In genomic region chr12:111237611-111238188, GRCm38 (mm10) we compare ENCODE assay signal across 27 mouse cellular contexts. TPM values are rescaled to one million over a fixed set of nuclear protein-coding genes. Genes with fewer than 3 reads are reported as not detected.
DNase-seq lines count a peak whose midpoint lies in the region; ATAC-seq and TF ChIP-seq lines count a peak whose summit lies in the region.
"Had no signal": no experiment of that assay in that cellular context is flagged by ENCODE, and none has a peak within 500 bp of the region (broad histone marks: within the 10 kb centered on the region; RNA-seq: fewer than 3 reads in every experiment).

No protein-coding gene starts in this region.

- H3K4me1 ChIP-seq in embryonic facial prominence, embryonic 12.5 days, result no peaks in the 10 kb centered on the region
- peaks cover 15% of the 10 kb centered on the region for H3K4me1 ChIP-seq in embryonic facial prominence, embryonic 10.5 days
- peaks cover 63% of the 10 kb centered on the region for H3K4me1 ChIP-seq in E14TG2a.4 (replicated peaks; ENCODE audit: low read depth, low read length)
- H3K4me1 ChIP-seq: hindbrain, embryonic 15.5 days; intestine, embryonic 15.5 days had no signal

- no peak overlapping the region for H3K4me3 ChIP-seq in embryonic facial prominence, embryonic 12.5 days
- H3K4me3 ChIP-seq in embryonic facial prominence, embryonic 10.5 days, result no peak overlapping the region
- H3K4me3 ChIP-seq in E14TG2a.4 (replicated peaks; ENCODE audit: low read length), result peak overlapping the region; percentile 54
- H3K4me3 ChIP-seq: gastrocnemius, adult 2 months; hindbrain, embryonic 15.5 days; intestine, embryonic 15.5 days had no signal

- H3K27me3 ChIP-seq in embryonic facial prominence, embryonic 12.5 days, result no peaks in the 10 kb centered on the region
- H3K27me3 ChIP-seq in embryonic facial prominence, embryonic 10.5 days (replicated peaks; ENCODE audit: low read depth, poor library complexity, severe bottlenecking), result no peaks in the 10 kb centered on the region
- H3K27me3 ChIP-seq in E14TG2a.4 (ENCODE audit: insufficient read depth, low read length), result no peaks in the 10 kb centered on the region
- H3K27me3 ChIP-seq: hindbrain, embryonic 15.5 days; intestine, embryonic 15.5 days had no signal

- 95% methylated on average over 16 of the region's 16 CpGs for WGBS in embryonic facial prominence, embryonic 12.5 days
- 95% methylated on average over 16 of the region's 16 CpGs for WGBS in embryonic facial prominence, embryonic 10.5 days

- H3K4me2 ChIP-seq in embryonic facial prominence, embryonic 12.5 days (replicated peaks), result no peak overlapping the region
- H3K4me2 ChIP-seq: hindbrain, embryonic 15.5 days; intestine, embryonic 15.5 days; midbrain, embryonic 11.5 days had no signal

- peak overlapping the region; percentile 65 for H3K27ac ChIP-seq in embryonic facial prominence, embryonic 12.5 days
- no peak overlapping the region for H3K27ac ChIP-seq in embryonic facial prominence, embryonic 10.5 days (replicated peaks)
- H3K27ac ChIP-seq: gastrocnemius, adult 2 months; hindbrain, embryonic 15.5 days; intestine, embryonic 15.5 days; macrophage had no signal

- TF ChIP-seq CTCF in E14TG2a.4 (conservative IDR thresholded peaks at IDR 0.05; ENCODE audit: low read length), result no peak

- no peak for ATAC-seq in embryonic facial prominence, embryonic 12.5 days (ENCODE audit: insufficient number of reproducible peaks, insufficient read depth, low FRiP score, low TSS enrichment)
- ATAC-seq in megakaryocyte, adult 5-6 weeks (ENCODE audit: poor library complexity, severe bottlenecking), result no peak
- ATAC-seq: forebrain, embryonic 16.5 days; intestine, embryonic 15.5 days had no signal

- H3K36me3 ChIP-seq in embryonic facial prominence, embryonic 12.5 days, result peaks cover 18% of the 10 kb centered on the region; the same call in 1 of the 2 replicates
- H3K36me3 ChIP-seq in embryonic facial prominence, embryonic 10.5 days (replicated peaks), result peaks cover 66% of the 10 kb centered on the region
- peaks cover 42% of the 10 kb centered on the region for H3K36me3 ChIP-seq in E14TG2a.4 (ENCODE audit: insufficient read depth, low read length)
- H3K36me3 ChIP-seq: intestine, embryonic 15.5 days had no signal

- no peaks in the 10 kb centered on the region for H3K9me3 ChIP-seq in embryonic facial prominence, embryonic 12.5 days
- no peaks in the 10 kb centered on the region for H3K9me3 ChIP-seq in embryonic facial prominence, embryonic 10.5 days
- no peaks in the 10 kb centered on the region for H3K9me3 ChIP-seq in E14TG2a.4 (ENCODE audit: low read length)
- H3K9me3 ChIP-seq: hindbrain, embryonic 15.5 days; intestine, embryonic 15.5 days had no signal

- no peak for DNase-seq in embryonic facial prominence, embryonic 10.5 days (ENCODE audit: low spot score)
- DNase-seq in layer of hippocampus, adult 8-10 months (ENCODE audit: low spot score in 2 of 2), result peak; percentile 40 to 42
- no peak for DNase-seq in layer of hippocampus, postnatal 10 days (ENCODE audit: low spot score in 2 of 2)
- peak; percentile 48 for DNase-seq in layer of hippocampus, adult 9-11 months
- no peak for DNase-seq in embryo, embryonic 9.5 days (ENCODE audit: extremely low spot score)
- DNase-seq: adrenal gland, postnatal 25 days; cerebellum, adult 11-12 months; cerebellum, postnatal 36 days; gastrocnemius, adult 2 months; heart, adult 18-20 months; heart, postnatal 36 days; kidney, postnatal 14 days; liver; thymus, adult 2 months had no signal

- H3K9ac ChIP-seq in embryonic facial prominence, embryonic 12.5 days, result no peak overlapping the region
- H3K9ac ChIP-seq: hindbrain, embryonic 15.5 days; intestine, embryonic 15.5 days had no signal

RNA-seq across cellular contexts. Expression of gene Amn, which starts 33.2 kb away (rescaled TPM):
- 0.38 and 0.52 TPM in 2 replicates for polyA plus RNA-seq in embryonic facial prominence, embryonic 12.5 days (2016; fragmentation: Nextera tagmentation; extraction: Ambion mirVana)
- 0.16 and 0.25 TPM in 2 replicates for polyA plus RNA-seq in embryonic facial prominence, embryonic 10.5 days (2016; fragmentation: Nextera tagmentation; extraction: Ambion mirVana)
- 1 to 10 TPM; 4.4 to 8.6 (median 6.9) TPM for total RNA-seq in layer of hippocampus, adult 8-10 months (2022)
- total RNA-seq in layer of hippocampus, postnatal 10 days (2021), result 10 to 100 TPM; 17.8 to 19.6 TPM
- total RNA-seq in megakaryocyte, adult 5-6 weeks (2015), result 0.13 TPM in 1 of 2 replicates, not detected in the other
- not detected in 2 replicates for total RNA-seq in megakaryocyte, adult 5-6 weeks (2017)
- total RNA-seq: gastrocnemius, adult 2 months; heart, adult 18-20 months; heart, postnatal 36 days had no signal
- polyA plus RNA-seq: macrophage had no signal

RNA-seq across cellular contexts. Expression of gene 4930595D18Rik, which starts 53.4 kb away (rescaled TPM):
- polyA plus RNA-seq in embryonic facial prominence, embryonic 12.5 days (2016; fragmentation: Nextera tagmentation; extraction: Ambion mirVana), result not detected in 2 replicates
- polyA plus RNA-seq in embryonic facial prominence, embryonic 10.5 days (2016; fragmentation: Nextera tagmentation; extraction: Ambion mirVana), result not detected in 2 replicates
- total RNA-seq in layer of hippocampus, adult 8-10 months (2022), result not detected
- not detected for total RNA-seq in layer of hippocampus, postnatal 10 days (2021)
- not detected in 2 replicates for total RNA-seq in megakaryocyte, adult 5-6 weeks (2015)
- total RNA-seq in megakaryocyte, adult 5-6 weeks (2017), result not detected in 2 replicates
- total RNA-seq: adrenal gland, postnatal 25 days; heart, adult 18-20 months; heart, postnatal 36 days; layer of hippocampus, postnatal 36 days; left cerebral cortex, postnatal 14 days had no signal
- polyA plus RNA-seq: forebrain, embryonic 16.5 days; heart, embryonic 14.5 days; hindbrain, embryonic 15.5 days; intestine, embryonic 15.5 days; liver, embryonic 16.5 days; macrophage; midbrain, embryonic 11.5 days; small intestine, adult 2 months; thymus, adult 2 months had no signal

Comparison
In these comparisons a context has a peak if more than half of its experiments do, and no peak if none do; other contexts are left out.
1. DNase-seq: peak in layer of hippocampus, adult 8-10 months (2 of 2) and layer of hippocampus, adult 9-11 months (single experiment); none in embryonic facial prominence, embryonic 10.5 days (single experiment), layer of hippocampus, postnatal 10 days (0 of 2) and embryo, embryonic 9.5 days (single experiment).
2. RNA of gene Amn, which starts 33.2 kb away (total RNA-seq): 17.8 to 19.6 TPM in layer of hippocampus, postnatal 10 days and 4.4 to 8.6 TPM in layer of hippocampus, adult 8-10 months; 0.13 TPM in megakaryocyte, adult 5-6 weeks; every median in the first group is over 4 times any median in the second.